Mouse (Mus musculus) liver, embryonic 14.5 days (tissue): ENCODE results near the gene Krt10. TPM values are rescaled to one million over a fixed set of nuclear protein-coding genes. Genes with fewer than 3 reads are reported as not detected.

Experiments
- ATAC-seq: fragments of 200-750 bp; cut with Nextera tagmentation; 2 replicates; pipeline ENCODE4 v1.8.0; 2017; ENCODE audit warnings: moderate number of reproducible peaks, mild to moderate bottlenecking, moderate library complexity; ENCODE audit not compliant: insufficient read depth
- DNase-seq, 3 experiments: peaks; one replicate each; pipeline ENCODE4 v3.0.0-alpha.2; 2012 to 2013; ENCODE audit warnings: low read depth in 3 of 3, low spot score in 3 of 3
- H3K27ac ChIP-seq: fragments of 300-500 bp; sonication (generic); 2 replicates; pipeline ENCODE4 v1.5.1; 2014; ENCODE audit warnings: moderate library complexity, mild to moderate bottlenecking, control low read depth, inconsistent platforms
- H3K27me3 ChIP-seq: fragments of 300-500 bp; sonication (generic); 2 replicates; pipeline ENCODE4 v1.6.1; 2014; ENCODE audit warnings: mild to moderate bottlenecking, low read length, moderate library complexity; ENCODE audit not compliant: control insufficient read depth, insufficient read depth
- H3K36me3 ChIP-seq: fragments of 300-500 bp; sonication (generic); replicated peaks from 2 replicates; pipeline ENCODE4 v1.6.1; 2014; ENCODE audit warnings: low read depth; ENCODE audit not compliant: control insufficient read depth, insufficient read depth
- H3K4me1 ChIP-seq, 2 experiments: fragments of 200-500 bp in 1 of 2; fragments of 300-500 bp in 1 of 2; sonication (generic) in 1 of 2; replicated peaks; 2 replicates each; pipeline ENCODE4 v1.6.1; 2012 to 2014; ENCODE audit warnings: antibody characterized with exemption in 1 of 2, inconsistent platforms in 1 of 2, low read length in 1 of 2; ENCODE audit not compliant: control insufficient read depth in 2 of 2, insufficient read depth in 2 of 2
- H3K4me2 ChIP-seq: fragments of 300-500 bp; sonication (generic); 2 replicates; pipeline ENCODE4 v1.6.1; 2014; ENCODE audit warnings: low read depth, mild to moderate bottlenecking, control low read depth, moderate library complexity
- H3K4me3 ChIP-seq, 2 experiments: fragments of 200-500 bp in 1 of 2; fragments of 300-500 bp in 1 of 2; sonication (generic) in 1 of 2; 2 replicates each; pipeline ENCODE4 v1.5.1; 2012 to 2014; ENCODE audit warnings: low read depth in 2 of 2, low read length in 2 of 2, mild to moderate bottlenecking in 2 of 2, control low read depth in 1 of 2, inconsistent platforms in 1 of 2, moderate library complexity in 1 of 2; ENCODE audit not compliant: insufficient read depth in 1 of 2
- H3K9ac ChIP-seq: fragments of 300-500 bp; sonication (generic); replicated peaks from 2 replicates; pipeline ENCODE4 v1.6.1; 2014; ENCODE audit warnings: mild to moderate bottlenecking, control low read depth, moderate library complexity
- H3K9me3 ChIP-seq: fragments of 300-500 bp; sonication (generic); 2 replicates; pipeline ENCODE4 v1.6.1; 2016; ENCODE audit warnings: low read length, mixed read lengths; ENCODE audit not compliant: control insufficient read depth
- CTCF ChIP-seq: IDR thresholded peaks from 2 replicates; pipeline ENCODE4 v1.5.1; 2016; ENCODE audit warnings: antibody characterized with exemption, low read depth, control low read depth
- EP300 ChIP-seq: IDR thresholded peaks from 2 replicates; pipeline ENCODE4 v1.6.1; 2016; ENCODE audit warnings: antibody characterized with exemption, low read depth
- WGBS: fragments of 180-500 bp; shearing (Covaris S2); extraction: QIAGEN DNeasy Blood & Tissue Kit; methylation state at CpG from one replicate; pipeline ENCODE4 v1.1.7; 2014; ENCODE audit not compliant: insufficient replicate concordance; 5-methylcytosine and 5-hydroxymethylcytosine counted together
- polyA plus RNA-seq, 2 experiments: library from polyadenylated mRNA; depleted of rRNA in 1 of 2; stranded (reverse) in 1 of 2; unstranded in 1 of 2; fragments of >200 nt; fragmentation: Nextera tagmentation in 1 of 2; extraction: Ambion mirVana in 1 of 2; gene quantifications; 2 replicates each; pipeline versions ENCODE4 v1.2.1 to v1.2.3; 2012 to 2014

The Krt10 gene
- polyA plus RNA-seq, 2 experiments, result 1.6 to 3.2 TPM

DNA sequence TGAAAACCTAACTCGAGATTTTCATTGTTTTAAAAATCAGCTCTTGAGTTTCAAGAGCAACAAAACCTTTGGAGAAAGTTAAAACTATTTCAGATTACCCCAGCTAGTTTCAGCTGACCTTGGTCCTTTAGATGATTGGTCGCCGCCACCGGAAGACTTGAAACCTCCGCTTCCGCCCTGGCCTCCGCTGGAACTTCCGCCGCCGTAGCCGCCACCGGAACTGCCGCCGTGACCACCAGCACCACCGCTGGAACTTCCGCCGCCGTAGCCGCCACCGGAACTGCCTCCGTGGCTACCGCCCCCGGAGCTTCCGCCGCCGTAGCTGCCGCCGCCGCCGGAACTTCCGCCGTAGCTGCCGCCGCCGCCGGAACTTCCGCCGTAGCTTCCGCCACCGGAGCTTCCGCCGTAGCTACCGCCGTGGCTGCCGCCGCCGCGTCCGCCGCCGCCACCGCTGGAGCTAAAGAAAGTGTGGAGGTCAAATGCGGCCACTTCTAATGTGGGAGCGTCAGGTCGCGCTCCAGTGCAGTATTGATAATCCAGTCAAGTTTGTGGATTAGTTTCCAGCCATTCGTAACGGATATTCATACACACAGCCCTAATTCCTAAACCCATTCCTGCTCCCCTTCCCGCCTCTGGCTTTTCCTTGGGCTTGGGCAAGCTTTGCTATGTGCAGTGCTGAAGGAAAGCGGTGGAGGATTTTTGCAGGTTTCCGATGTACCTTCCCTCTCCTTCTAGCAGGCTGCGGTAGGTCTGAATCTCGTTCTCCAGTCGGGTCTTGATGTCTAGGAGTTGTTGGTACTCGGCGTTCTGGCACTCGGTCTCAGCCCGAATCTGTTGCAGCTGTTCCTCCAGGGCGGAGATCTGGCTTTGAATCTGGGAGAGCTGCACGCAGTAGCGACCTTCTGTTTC, 3.1 kb downstream of the Krt10 start:
- H3K27ac ChIP-seq, result peak overlapping the region; percentile 64
- peak; percentile 40 to 55 (median 41) for DNase-seq
- TF ChIP-seq CTCF (no peak), EP300 (no peak)
- H3K9ac ChIP-seq, result peak overlapping the region; percentile 38
- 2% methylated on average over 71 of the region's 71 CpGs for WGBS
- no peaks in the 10 kb centered on the region; a peak in 1 of 4 replicates for H3K4me1 ChIP-seq
- no peaks in the 10 kb centered on the region for H3K9me3 ChIP-seq
- peak overlapping the region; percentile 67 for H3K4me2 ChIP-seq
- ATAC-seq, result peak; percentile 62
- H3K4me3 ChIP-seq, result peak overlapping the region; percentile 59 to 80
- no peaks in the 10 kb centered on the region for H3K27me3 ChIP-seq
- H3K36me3 ChIP-seq, result no peaks in the 10 kb centered on the region

DNA sequence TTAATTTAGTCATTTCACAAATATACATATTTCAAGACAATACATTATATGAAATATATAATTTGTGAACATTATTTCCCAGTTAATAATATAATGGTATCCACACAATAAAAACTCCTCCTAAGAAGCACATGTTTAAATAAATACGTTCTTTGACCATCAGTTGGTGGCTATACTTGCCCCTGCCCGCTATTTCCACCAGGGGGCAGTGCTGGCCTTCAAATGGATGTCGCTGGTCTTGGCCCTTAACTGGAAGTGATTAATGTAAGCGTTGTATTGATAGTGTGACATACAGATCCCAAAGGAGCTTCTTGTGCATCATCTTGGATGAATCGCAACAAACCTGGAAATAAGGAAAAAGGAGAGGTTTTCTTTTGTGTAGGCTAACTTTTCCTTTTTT, 9.6 kb downstream of the Krt10 start:
- no peak overlapping the region for H3K4me3 ChIP-seq
- DNase-seq, result peak; percentile 23 to 41 (median 28)

DNA sequence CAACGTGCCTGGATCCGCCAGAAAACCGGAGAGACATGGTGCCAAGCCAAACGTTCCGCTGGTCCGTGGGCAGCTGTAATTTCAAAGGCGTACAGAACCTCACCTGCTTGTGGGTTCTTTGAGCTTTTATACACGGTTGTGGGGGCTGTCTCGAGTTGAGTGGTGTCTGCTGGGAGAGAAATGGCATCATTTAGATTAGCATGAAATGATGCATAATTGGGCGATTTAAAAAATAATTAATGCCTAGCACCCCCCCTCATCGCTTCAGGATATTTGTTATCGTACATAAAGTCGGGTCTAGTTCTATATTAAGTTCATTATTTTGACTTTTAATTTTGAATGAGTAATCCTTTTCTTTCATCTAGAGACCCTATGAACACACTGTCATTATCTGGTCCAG, 14.4 kb downstream of the Krt10 start, which contains the start of gene Krt28:
Gene Krt28, minus strand, starts transcription at position 101 of the 400 bp plus-strand sequence.
- Histone ChIP-seq H3K9me3 (no peaks in the 10 kb centered on the region), H3K27ac (no peak within 1 kb of the TSS), H3K4me3 (no peak within 1 kb of the TSS), H3K27me3 (no peaks in the 10 kb centered on the region), H3K4me1 (no peaks in the 10 kb centered on the region), H3K9ac (no peak within 1 kb of the TSS), H3K4me2 (no peak within 1 kb of the TSS), H3K36me3 (no peaks in the 10 kb centered on the region)
- DNase-seq (no peak), ATAC-seq (no peak)
- TF ChIP-seq EP300 (no peak), CTCF (no peak)
- WGBS, result 62% methylated on average over 13 of the region's 13 CpGs

More for the DNA sequence above, 9.6 kb downstream of the Krt10 start:
- H3K4me2 ChIP-seq, result no peak overlapping the region
- no peaks in the 10 kb centered on the region for H3K9me3 ChIP-seq
- no peak overlapping the region for H3K9ac ChIP-seq
- ATAC-seq, result no peak
- H3K27ac ChIP-seq, result no peak overlapping the region
- H3K27me3 ChIP-seq, result no peaks in the 10 kb centered on the region
- no peaks in the 10 kb centered on the region for H3K36me3 ChIP-seq
- WGBS, result 12% methylated on average over 5 of the region's 5 CpGs
- TF ChIP-seq EP300 (no peak), CTCF (peak; percentile 86)
- no peaks in the 10 kb centered on the region for H3K4me1 ChIP-seq

DNA sequence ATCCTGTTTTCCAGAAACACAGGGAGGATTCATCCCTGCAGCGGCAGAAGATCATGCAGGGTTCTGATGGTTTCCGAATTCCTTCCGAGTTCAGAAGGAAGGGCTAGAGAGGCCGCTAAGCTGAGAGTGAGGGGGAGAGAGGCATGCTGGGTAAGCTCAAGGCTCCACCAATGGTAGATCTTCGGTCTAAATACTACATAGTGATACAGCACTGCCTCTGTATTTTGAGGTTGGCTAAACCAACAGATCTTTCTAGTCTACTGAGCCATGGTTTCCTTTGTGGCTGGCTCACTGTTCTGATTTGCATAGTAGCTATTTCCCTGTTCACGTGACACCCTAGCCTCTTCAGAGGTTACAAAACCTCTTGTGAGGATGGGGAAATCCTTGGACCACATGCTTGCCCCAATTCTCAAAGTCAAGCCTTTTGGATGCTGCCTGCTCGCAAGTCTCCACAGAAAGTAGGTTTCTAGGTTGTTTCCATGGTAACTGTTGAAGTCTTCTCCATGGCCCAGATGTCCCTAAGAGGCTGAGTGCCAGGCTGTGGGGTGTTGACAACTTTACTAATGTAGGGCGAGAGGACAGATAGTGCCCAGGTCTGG, 19.2 kb downstream of the Krt10 start:
- Histone ChIP-seq H3K36me3 (no peaks in the 10 kb centered on the region), H3K9ac (no peak overlapping the region), H3K27me3 (no peaks in the 10 kb centered on the region), H3K4me2 (no peak overlapping the region), H3K9me3 (no peaks in the 10 kb centered on the region), H3K27ac (no peak overlapping the region), H3K4me1 (no peaks in the 10 kb centered on the region), H3K4me3 (no peak overlapping the region)
- DNase-seq (no peak), ATAC-seq (no peak)
- no peak for TF ChIP-seq EP300
- TF ChIP-seq CTCF, result no peak
- WGBS, result 56% methylated on average over 8 of the region's 8 CpGs

DNA sequence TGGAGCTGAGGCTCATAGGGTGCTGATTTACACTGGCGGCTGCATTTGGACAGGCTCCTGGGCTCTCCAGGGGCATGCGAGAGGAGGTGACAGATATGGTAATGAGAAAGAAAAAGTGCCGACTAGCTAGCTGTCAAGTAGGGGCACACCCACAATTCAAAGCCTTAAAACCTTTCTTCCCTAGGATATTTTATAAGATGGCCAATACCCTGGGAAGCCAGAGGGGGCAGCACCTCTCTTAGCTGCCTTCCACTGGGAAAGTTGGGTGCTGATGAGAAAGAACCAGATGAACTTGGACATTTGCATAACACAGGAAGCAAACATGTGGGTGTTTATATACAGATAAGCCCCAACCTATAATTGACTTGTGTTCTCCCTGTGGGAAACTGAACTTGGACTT, 19.9 kb downstream of the Krt10 start:
- Histone ChIP-seq H3K9me3 (no peaks in the 10 kb centered on the region), H3K36me3 (no peaks in the 10 kb centered on the region), H3K27ac (no peak overlapping the region), H3K4me3 (no peak overlapping the region), H3K4me2 (no peak overlapping the region), H3K9ac (no peak overlapping the region), H3K27me3 (no peaks in the 10 kb centered on the region), H3K4me1 (no peaks in the 10 kb centered on the region)
- DNase-seq (no peak), ATAC-seq (no peak)
- WGBS, result 15% methylated on average over 3 of the region's 3 CpGs
- TF ChIP-seq EP300 (no peak), CTCF (peak; percentile 47)
